Mouse (Mus musculus): ENCODE data around the gene Setd1a.

Setd1a gene

DNA sequence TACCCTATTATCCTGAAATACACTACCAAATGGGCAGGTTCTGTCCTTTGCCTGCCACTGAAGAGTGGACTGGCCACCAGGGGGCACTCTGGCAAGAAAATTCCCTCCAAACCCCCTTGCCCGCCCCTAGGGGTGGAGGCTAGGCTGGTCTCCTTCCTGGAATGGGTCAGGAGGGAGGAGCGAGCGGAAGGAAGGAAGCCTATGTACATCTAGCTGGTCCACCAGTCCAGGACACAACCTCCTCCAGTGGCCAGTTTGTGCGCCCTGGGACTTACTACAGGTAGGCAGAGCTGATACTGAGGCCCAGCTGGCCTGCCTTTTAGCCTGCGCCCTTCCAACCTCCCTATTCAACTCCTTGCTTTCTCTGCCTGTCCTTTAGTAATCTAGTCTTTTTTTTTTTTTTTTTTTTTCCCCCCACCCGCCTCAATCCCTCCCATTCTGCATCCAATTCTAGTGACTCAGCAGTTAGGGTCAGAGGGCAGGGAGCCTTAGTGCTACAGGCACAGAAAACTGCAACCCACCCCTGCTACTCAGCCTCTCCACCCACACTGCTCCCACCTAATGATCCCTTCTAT lies 24.1 kb downstream of the Setd1a start, which contains the start of gene Hsd3b7:
Hsd3b7 (plus strand) TSS at position 170 of the 575 bp plus-strand sequence.
- peak; percentile 68 to 88 for DNase-seq (ENCODE audit: low spot score in 2 of 2)

DNA sequence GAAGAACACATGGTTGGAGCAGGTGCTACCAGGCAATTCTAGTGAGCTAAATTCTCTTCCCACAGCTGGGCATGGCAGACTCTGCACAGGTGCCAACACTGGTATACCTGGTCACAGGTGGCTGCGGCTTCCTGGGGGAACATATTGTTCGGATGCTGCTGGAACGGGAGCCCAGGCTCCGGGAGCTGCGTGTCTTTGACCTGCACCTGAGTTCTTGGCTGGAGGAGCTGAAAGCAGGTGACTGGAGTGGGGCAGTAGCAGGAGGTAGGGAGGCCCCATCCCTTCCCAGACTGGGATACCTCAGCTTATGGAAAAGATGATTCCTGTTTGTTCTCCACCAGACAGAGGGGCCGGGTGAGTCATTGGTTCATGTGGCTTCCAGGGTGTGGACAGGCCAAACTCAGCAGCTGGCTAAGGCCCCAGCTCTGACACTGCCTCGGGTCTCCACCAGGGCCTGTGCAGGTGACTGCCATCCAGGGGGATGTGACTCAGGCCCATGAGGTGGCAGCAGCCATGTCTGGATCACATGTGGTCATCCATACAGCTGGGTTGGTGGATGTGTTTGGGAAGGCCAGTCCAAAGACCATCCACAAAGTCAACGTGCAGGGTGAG lies 24.6 kb downstream of the Setd1a start:
- DNase-seq (ENCODE audit: low spot score in 2 of 2): no peak

DNA sequence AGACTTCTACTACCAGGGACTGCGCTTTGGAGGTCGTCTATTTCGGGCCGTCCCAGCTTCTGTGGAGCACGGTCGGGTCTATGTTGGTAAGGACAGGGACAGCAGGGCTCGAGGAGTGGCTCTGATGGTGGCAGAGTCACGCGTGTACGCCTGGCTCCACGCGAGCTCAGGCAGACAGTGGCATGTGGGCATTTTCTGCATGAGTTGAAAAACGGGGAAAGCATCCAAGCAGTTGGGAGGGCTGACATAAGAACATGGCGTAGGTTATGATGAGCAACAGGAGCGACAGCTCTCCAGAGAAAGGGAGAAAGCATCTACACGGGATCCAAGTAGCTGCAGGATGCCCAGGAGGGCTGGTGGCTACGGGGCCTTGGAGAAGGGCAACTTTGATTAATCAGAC lies 25.8 kb downstream of the Setd1a start:
- no peak for DNase-seq (ENCODE audit: low spot score in 2 of 2)

DNA sequence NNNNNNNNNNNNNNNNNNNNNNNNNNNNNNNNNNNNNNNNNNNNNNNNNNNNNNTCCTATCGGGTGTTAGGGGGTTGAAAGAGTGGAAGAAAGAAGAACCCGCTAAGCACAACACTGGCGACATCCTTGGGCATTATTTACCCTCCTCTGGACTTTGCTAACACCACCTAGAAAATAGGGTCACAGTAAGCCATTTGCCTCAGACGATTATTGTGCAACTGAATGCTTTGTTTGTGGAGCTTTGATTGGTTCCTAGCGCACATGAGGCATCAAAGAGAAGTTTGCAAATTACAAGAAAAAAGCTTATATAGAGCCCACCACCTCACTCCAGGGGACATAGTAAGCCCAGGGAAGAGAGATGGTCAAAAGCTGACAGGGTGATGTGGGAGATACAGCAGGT lies 32.4 kb downstream of the Setd1a start:
- DNase-seq (ENCODE audit: low spot score in 2 of 2): no peak

DNA sequence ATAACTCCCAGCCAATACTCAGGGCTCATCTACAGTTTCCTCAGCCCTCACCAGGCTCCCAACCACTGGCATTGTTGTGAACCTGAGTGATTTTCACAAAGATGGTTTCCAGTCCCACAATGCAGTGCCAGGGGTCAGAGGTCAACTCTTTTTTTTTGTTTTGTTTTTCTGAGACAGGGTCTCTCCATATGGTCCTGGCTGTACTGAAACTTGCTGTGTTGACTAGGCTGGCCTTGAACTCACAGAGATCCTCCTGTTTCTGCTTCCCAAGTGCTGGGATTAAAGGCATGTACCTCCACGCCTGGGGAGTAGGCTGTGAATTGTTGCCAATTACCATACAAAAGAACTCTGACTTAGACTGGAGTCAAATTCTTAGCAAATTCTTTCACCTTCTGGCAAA lies 33.4 kb downstream of the Setd1a start:
- no peak for DNase-seq (ENCODE audit: low spot score in 2 of 2)

DNA sequence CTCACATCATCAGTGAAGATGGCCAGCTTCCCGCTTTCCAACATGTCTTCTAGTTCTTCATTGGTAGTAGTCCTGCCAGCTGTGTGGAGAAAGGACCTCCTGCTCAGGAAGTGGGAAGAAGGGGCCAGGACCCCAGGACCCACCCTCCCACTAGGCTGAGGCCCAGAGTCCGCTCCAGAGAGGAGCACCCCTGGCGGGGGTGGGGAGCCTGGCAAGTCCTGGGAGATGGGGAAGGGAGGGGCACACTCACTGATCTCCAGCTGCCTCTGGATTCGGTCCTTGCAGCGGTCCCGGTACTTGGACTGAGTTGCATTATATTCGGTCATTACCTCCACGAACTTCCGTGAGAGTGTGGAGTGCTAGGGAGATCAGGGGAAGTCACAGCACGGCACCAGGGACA lies 34.2 kb downstream of the Setd1a start:
- no peak for DNase-seq (ENCODE audit: low spot score in 2 of 2)

DNA sequence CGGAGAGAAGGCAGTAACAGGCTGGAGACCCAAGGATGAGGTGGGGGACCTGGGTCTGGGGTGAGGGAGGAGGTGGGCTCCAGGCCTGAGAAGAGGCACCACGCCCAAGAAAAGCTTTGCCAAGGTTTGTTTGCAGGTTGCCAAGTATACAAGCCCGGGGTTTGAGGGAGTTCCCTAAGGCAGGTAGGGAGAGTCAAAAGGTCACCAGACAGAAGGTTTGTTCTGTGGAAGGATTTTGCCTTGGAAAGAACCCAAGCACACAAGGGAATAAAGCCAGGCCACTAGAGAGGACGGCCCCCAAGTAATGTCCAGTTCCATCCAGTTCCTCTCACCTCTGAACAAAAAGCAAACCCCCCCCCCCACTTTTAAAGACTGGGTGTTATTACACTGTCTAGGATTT lies 34.8 kb downstream of the Setd1a start:
- no peak for DNase-seq (ENCODE audit: low spot score in 2 of 2)

DNA sequence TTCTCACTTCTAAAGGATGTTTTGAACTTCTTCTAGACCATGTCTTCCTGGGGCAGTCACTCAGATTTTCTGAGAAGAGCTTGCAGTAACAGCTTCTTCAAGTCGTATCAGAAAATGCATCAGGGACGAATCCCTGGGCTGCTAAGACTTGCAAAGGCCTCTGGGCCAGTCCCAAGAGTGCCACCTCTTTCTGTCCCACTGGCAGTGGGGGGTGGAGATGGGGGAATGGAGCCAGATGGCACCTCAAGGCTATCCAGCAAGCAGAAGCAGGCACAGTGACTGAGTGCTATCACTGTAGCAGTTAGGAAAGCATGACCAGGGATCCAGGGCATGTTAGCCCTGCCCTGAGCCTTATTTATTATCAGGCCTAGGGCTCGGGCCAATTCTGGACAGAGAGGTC lies 35.8 kb downstream of the Setd1a start:
- DNase-seq (ENCODE audit: low spot score in 2 of 2): no peak

DNA sequence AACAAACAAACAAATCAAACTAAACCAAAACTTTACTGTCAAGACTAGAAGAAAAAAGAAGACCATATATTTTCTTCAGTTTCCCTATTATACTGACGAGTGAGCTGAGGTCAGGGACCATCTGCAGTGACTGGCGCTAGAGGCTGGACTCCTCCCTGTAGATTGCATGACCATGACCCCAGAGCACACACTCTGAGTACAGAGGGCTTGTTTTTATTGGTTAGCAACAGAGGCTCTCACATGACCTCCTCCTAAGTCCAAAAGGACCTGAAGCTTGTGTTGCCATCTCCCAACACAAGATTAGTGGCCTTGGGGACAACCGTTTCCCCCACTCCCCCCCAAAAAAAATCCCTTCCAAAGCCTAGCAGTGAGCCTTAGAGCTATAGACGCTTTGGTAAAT lies 37.4 kb downstream of the Setd1a start:
- DNase-seq (ENCODE audit: low spot score in 2 of 2): no peak

DNA sequence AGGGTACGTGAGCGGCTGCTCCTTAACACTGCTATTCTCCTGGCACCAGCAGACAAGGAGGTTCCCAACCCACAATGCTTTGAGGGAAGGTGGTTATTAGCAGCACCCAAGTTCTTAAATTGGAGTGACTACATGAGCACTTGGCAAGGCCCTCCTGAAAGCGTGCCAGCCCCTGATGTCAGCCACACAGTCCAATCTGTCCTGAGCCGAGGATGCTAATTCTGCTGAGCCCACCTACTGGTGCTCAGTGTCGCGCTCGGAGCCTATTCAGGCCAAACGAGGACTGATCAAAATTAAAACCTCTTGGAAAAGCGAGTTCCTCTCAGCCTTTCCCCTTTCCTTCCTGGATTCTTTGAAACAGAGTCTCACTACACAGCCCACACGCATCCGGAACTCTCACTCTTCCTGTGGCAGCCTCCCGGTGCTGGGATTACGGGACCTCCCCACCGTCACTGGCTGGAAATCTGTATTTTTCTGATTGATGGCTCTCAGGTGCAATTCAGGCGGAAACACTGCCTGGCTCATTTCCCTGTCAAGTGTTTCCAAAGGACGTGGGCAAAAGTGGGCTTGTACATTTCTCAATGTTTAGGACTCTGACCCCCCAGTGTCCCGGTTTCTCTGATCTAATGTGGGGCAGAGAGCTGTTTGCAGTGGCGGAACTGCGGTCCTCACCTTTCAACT lies 37.9 kb downstream of the Setd1a start:
- peak; percentile 72 to 83 for DNase-seq (ENCODE audit: low spot score in 2 of 2)

DNA sequence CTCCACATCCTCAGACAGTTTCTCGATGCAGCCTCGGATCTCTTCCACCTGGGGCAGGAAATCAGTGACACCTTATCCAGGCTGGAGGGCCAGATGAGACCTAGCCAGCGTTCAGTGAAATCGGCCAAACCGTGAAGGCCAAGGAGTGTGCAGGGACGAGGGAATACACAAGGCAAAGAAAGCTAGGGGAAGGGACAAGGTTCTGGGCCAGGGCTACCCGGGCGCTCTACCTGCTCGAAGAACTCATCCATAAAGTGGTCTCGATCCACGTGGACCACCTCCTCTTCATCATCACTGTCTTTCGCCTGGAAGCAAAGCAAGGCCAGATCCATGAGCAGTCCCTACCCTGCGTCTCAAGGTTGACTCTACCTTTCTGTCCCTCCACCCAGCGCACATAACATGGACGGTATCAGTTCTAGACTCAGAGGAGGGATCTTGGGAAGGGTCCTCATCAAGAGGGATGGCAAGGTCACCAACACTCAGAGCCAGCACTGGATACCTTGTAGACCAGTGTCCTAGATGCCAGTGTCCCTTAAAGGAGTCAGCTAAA lies 38.7 kb downstream of the Setd1a start:
- DNase-seq (ENCODE audit: low spot score in 2 of 2): no peak

DNA sequence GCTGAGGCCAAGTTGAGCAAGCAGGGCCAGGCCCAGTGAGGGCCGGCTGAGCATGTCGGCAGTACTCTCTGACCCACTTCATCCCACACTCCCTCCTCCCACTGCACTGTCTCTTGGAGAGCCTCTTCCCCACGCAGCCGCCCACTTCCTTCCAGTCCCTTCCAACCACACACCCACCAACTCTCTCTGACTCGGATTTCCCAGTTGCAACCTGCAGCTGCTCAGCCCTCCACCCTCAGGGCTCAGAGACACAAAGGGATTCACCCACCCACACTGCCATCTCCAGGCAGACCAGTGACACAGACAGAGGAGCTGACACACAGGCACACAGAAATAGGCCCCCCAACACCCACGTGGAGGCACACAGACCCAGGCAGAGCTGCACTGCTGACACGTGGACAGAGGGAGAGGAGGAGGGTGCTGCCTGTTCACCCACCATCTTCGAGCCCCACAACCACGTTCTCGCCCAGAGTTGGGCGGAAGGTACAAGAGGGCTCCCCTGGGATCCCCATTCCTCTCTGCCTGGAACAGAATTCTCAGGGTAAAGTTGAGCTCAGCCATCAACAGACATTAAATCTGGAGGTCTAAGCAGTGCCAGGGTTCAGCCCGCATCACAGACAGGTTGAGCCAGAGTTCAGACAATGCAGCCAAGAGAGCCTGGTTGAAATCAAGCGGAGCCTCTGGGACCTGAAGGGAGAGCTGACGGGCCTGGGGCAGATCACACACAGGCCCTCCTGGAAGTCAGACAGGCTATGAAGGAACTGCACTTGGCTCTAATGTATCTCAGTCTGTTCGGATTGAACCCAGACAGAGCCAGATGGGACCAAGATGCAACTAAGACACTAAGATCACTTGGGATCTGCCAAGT lies 39.7 kb downstream of the Setd1a start:
- DNase-seq (ENCODE audit: low spot score in 2 of 2): peak; percentile 84 to 91

DNA sequence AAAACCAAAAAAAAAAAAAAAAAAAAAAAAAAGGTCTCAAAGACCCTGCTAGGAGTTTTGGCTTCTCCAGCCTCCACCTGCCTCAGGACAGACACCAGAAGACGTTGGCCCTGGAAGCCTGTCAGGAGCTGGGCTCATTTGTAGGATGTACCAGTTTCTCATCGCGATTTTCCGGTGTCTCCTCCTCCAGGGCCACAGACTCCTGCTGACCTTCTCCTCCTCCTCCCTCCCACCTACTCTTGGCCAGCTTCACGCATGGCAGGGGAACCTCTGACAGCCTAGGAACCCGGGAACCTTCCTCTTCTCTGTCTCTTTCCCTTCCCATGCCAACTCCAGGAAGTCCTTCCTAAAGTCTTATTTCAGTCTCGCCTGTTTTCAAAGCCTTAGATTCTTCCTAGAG lies 40.6 kb downstream of the Setd1a start:
- DNase-seq (ENCODE audit: low spot score in 2 of 2): no peak

DNA sequence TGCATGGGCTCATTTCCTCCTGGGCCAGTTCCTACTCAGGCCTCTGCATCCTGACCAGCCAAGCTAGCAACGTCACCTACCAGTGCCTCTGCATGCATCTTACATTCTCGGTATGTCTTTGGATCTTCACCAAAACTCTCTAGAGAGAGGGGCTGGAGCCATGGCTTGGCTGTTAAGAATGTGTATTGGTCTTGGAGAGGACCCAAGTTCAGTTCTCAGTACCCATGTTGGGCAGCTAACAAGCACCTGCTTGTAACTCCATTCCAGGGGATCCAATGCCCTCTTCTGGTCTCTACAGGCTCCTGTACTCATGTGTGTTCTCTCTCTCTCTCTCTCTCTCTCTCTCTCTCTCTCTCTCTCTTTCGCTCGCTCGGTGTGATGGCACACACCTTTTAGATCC lies 41.3 kb downstream of the Setd1a start:
- no peak for DNase-seq (ENCODE audit: low spot score in 2 of 2)

DNA sequence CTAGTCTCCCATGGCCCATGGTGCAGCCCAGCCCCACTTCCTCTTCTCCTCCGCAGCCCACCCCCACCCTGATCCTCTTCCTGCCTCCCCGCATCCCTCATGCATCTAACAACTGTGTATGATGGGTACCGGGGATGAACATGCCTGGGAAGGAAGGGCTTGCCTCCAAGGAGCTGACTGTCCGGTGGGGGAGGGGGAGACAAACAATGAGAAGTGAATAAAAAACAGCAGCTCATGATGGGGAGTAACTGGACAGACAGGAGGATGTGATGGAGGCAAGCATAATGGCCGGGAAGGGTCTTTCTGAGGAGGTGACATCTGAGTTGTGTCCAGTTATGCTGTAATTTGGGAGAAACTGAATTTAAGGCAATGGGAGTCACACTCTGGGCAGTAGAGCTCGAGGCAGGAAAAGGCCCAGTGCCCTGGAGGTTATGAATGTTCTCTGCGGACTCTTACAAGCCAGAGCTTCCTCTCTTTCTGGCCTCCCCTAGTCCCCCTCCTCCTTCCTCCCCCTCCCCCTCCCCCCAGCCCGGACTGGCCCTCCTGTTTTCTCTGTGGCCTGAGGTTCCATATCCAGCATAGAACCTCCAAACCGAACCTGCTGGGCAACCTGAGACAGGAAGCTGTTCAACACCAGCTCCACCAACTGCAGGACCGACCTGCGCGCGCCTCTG lies 44.5 kb downstream of the Setd1a start:
- no peak for DNase-seq (ENCODE audit: low spot score in 2 of 2)

DNA sequence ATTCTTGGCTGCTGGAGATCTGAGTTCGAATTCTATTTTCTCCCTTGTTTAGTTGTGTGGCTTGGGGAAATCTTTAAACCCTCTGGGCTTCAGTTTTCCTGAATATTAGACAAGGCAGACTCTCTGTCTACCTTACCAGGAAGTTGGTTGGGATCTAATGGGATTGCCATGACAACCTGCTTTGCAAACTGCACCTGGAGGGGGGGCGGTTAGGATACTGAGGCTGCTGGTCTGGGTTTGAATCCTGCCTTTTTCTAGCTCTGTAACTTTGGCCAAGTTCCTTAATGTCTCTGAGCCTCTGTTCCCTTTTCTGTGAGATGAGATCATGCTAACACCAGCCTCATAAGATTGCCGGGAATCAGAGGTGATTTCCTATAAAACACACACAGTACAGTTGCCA lies 46.0 kb downstream of the Setd1a start:
- no peak for DNase-seq (ENCODE audit: low spot score in 2 of 2)

DNA sequence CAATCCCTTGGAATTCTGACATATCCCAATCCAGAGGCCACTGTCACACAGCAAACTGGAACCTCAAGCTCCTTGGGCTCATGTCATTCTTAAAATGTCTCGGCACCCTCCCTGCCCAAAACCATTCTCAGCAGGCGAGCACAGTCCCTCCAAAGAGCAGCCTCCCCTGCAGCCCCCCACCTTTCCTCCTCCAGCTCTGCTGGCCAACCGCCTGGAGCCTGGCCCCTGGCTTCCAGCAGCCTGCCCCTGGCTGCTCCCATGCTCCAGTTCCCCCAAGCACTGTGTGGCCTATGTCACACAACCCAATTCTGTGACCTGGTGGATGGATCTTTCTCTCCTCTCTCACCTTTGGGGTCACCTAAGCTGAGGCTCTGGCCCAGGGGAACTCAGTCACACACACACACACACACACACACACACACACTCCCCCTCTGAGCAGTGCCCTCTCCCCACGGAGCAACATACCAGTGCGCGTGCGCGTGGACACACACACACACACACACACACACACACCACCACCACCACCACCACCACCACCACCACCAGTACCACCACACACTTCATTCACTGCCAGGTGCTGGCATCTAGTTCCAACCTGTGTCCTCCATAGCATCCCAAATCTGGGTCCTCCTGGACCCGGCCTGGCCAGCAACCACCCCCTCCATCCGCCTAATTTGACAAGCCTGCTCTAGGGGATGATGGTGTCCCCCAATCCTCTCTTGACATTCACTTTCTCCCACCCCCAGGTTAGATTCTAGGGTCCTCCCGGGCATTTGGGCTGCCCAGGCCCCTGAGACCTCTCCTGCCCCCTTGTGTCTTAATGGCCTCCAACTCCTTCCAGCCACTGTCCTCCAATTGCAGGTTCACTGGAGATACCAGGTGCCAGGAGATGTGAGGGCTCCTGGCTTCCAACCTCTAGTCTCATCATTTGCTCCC lies 47.0 kb downstream of the Setd1a start:
- DNase-seq (ENCODE audit: low spot score in 2 of 2): no peak

DNA sequence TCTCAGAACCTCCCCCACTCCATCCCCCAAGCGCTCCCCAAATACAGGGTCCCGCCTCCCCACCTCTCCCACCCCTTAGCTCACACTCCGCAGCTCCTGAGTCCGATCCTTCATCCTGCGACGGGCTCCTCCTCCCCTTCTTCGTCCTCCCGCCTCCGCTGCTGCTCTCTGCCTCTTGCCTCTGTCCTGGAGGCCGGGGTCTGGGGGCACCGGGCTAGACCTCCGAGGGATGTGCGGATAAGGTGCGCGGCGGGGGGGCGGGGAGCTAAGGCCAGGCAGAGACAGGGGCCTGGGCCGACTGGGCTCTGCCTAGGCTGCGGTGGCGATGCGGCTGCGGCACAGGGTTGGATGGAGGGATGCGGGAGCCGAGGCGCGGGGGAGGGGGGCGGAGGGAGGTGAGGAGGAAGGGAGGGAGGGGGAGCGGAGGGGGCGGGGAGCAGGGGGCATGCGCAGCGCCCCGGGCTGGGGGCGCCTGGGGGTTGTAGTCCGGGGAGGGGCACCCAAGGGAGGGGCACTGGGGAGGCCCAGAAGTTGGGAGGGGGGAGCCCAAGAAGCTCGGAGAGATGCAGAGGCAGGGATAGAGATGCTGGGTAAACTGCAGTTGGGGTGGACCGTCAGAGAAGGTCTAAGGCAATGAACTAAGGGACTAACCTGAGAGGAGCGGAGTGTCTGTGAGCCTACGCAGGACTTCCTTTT lies 47.9 kb downstream of the Setd1a start, which contains the start of the genes Stx4a and Stx1b:
Stx4a (plus strand) TSS at position 119 of the 696 bp plus-strand sequence.
Stx1b (minus strand) TSS at position 374 of the 696 bp plus-strand sequence.
- DNase-seq (ENCODE audit: low spot score in 2 of 2): peak in 1 of 2 experiments; percentile 57

DNA sequence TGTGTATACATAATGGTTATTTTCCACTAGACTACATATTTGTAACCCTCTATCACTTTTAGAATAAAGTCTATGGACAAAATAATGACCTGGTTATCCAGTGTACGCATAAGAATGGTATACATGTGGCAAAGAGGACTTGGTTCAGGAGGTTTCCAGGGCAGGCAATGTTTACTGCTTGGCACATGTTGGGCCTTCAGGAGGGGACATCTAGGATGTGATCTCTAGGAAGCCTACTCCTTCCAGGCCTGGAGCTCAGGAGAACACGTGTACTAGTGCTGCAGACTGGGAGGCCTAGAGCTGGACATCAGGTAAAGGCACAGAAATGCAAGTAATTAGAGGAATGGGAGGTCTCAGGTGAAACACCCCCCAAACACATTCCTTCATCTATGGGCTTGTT lies 59.1 kb downstream of the Setd1a start:
- DNase-seq (ENCODE audit: low spot score in 2 of 2): no peak

DNA sequence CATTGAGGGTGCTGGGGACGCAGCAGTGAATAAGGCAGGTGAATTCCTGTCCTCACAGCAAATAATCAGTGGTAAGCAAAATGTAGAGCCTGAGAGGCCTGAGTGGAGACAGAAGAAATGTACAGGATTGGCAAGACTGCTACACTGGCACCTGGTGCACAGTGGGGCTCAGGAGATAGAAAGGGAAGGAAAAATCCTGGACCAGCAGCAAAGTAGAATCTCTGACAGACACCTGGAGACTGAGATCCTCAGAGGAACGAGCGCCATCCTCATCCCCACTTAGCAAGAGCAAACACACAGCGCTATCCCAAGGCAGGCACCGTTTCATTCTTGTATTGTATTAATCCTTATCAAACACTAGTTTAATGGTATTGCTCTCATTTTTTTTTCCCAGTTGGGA lies 61.0 kb downstream of the Setd1a start:
- no peak for DNase-seq (ENCODE audit: low spot score in 2 of 2)

All from left cerebral cortex, adult 9 months (tissue).